Mouse (Mus musculus): Measurements from ENCODE around the gene Med29. TPM values are rescaled to one million over a fixed set of nuclear protein-coding genes. Genes with fewer than 3 reads are reported as not detected.

Med29 gene
- total and polyA plus RNA-seq, 3 experiments, result 31.1 to 39.6 TPM; not detected in 1

GRCm38 (mm10) chr7:28339213-28339917 is 53.1 kb downstream of the Med29 start (continued):
- no peak for TF ChIP-seq UBTF (IDR thresholded peaks at IDR 0.05; ENCODE audit: borderline replicate concordance, insufficient read depth, low read depth, low read length)
- TF ChIP-seq SIN3A (IDR thresholded peaks at IDR 0.05; ENCODE audit: low read length), result 0 out of 2 replicates have a peak, but pooled peaks have one; percentile 18
- TF ChIP-seq ZMIZ1 (IDR thresholded peaks at IDR 0.05; ENCODE audit: low read depth, low read length), result no peak
- TF ChIP-seq NELFE (IDR thresholded peaks at IDR 0.05; ENCODE audit: low read depth, low read length), result peak; percentile 20; the same call in 1 of the 2 replicates
- TF ChIP-seq POLR2AphosphoS2 (IDR thresholded peaks at IDR 0.05; ENCODE audit: low read length), result no peak
- TF ChIP-seq KAT2A (conservative IDR thresholded peaks at IDR 0.05; ENCODE audit: low read depth, low read length), result no peak
- no peak for TF ChIP-seq MAZ (IDR thresholded peaks at IDR 0.05; ENCODE audit: low read depth, low read length)
- no peak for TF ChIP-seq SMC3 (IDR thresholded peaks at IDR 0.05; ENCODE audit: low read depth, low read length)
- no peak for TF ChIP-seq CHD2 (IDR thresholded peaks at IDR 0.05; ENCODE audit: low read length)
- no peak for TF ChIP-seq USF1 (IDR thresholded peaks at IDR 0.05; ENCODE audit: low read depth, low read length)
- no peak for TF ChIP-seq NRF1 (IDR thresholded peaks at IDR 0.05; ENCODE audit: insufficient read depth, low read depth, low read length, poor library complexity, severe bottlenecking)
- peak; percentile 70 for TF ChIP-seq ZNF384 (IDR thresholded peaks at IDR 0.05; ENCODE audit: low read depth, low read length)
- no peak for TF ChIP-seq MYC (IDR thresholded peaks at IDR 0.05; ENCODE audit: low read depth, low read length)
- no peak; the same call in 1 of the 2 replicates for TF ChIP-seq ETS1 (IDR thresholded peaks at IDR 0.05; ENCODE audit: low read depth, low read length)
- TF ChIP-seq TAL1 (IDR thresholded peaks at IDR 0.05; ENCODE audit: low read length), result no peak
- no peak for TF ChIP-seq MAX (IDR thresholded peaks at IDR 0.05; ENCODE audit: low read length)
- TF ChIP-seq ZKSCAN1 (IDR thresholded peaks at IDR 0.05; ENCODE audit: low read depth, low read length), result no peak
- no peak for TF ChIP-seq E2F4 (IDR thresholded peaks at IDR 0.05; ENCODE audit: borderline replicate concordance, low read depth, low read length)
- no peak for TF ChIP-seq RAD21 (IDR thresholded peaks at IDR 0.05; ENCODE audit: low read depth, low read length)
- TF ChIP-seq HCFC1 (IDR thresholded peaks at IDR 0.05; ENCODE audit: low read depth, low read length), result 0 out of 2 replicates have a peak, but pooled peaks have one; percentile 45
- TF ChIP-seq ZC3H11A (IDR thresholded peaks at IDR 0.05; ENCODE audit: low read depth, low read length), result no peak
- TF ChIP-seq MXI1 (IDR thresholded peaks at IDR 0.05; ENCODE audit: low read depth, low read length), result no peak
- TF ChIP-seq TBP (IDR thresholded peaks at IDR 0.05; ENCODE audit: low read depth, low read length), result peak; percentile 87
- TF ChIP-seq GATA1 (IDR thresholded peaks at IDR 0.05; ENCODE audit: low read depth, low read length), result no peak
- TF ChIP-seq CHD1 (IDR thresholded peaks at IDR 0.05; ENCODE audit: low read depth, low read length), result no peak
- peak; percentile 5 to 51 (median 34); a peak in 5 of 6 replicates for TF ChIP-seq CTCF (IDR thresholded peaks at IDR 0.05 in 2 of 3, conservative IDR thresholded peaks at IDR 0.05 in 1 of 3; ENCODE audit: control insufficient read depth in 1 of 3, insufficient read depth in 1 of 3, low read depth in 2 of 3, low read length in 3 of 3, poor library complexity in 1 of 3, severe bottlenecking in 1 of 3)
